Mouse (Mus musculus): Measurements from ENCODE around the gene Nsf. TPM values are rescaled to one million over a fixed set of nuclear protein-coding genes. Genes with fewer than 3 reads are reported as not detected.

The Nsf gene
- total RNA-seq, 2 experiments from 2014 or later: 28.4 to 32.5 TPM

DNA sequence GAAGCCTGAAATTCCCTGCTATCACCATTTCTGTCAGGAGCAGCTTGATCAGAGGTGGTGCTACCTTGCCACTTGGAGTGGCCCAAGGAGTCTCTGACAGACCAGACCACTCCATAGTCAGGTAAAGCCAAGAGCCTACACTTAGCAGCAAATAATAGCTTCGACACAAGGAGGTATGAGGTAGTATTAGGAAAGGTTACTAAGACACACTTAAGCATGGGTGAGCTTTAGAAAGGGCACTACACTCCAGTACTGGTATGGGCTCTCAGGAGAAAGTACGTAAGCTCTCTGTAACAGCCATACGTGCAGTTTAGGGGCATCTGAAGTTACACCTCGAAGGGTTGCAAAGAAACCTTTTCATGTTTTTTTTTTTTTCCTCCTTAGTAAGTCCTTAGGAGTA, 11.1 kb downstream of the Nsf start:
- no peak for ATAC-seq (replicated peaks; ENCODE audit: poor library complexity)

DNA sequence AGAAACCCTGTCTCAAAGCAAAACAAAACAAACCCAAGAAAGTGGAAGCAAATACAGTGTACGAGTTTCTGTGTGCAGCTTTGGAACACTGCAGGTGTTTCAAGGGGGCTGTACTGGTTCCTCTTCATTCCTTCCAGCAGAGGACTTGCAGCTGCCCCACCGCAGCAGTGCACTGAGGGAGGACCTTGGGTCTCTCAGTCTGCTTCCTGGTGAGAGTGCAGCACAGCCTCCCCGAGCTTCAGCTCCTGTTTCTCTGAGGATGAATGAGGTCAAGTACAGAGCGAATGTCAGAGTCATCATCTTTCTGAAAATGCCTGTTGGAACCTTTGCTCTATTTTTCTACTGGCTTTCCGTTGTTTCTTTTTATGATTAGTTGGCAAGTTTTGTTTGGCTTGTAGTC, 12.5 kb downstream of the Nsf start:
- no peak for ATAC-seq (replicated peaks; ENCODE audit: poor library complexity)

GRCm38 (mm10) chr11:103940887-103941286, 13.0 kb downstream of the Nsf start:
- ATAC-seq (replicated peaks; ENCODE audit: poor library complexity): no peak

- ATAC-seq (replicated peaks; ENCODE audit: poor library complexity): no peak
These were observed 15.7 kb downstream of the Nsf start for GRCm38 (mm10) chr11:103937976-103938728.

DNA sequence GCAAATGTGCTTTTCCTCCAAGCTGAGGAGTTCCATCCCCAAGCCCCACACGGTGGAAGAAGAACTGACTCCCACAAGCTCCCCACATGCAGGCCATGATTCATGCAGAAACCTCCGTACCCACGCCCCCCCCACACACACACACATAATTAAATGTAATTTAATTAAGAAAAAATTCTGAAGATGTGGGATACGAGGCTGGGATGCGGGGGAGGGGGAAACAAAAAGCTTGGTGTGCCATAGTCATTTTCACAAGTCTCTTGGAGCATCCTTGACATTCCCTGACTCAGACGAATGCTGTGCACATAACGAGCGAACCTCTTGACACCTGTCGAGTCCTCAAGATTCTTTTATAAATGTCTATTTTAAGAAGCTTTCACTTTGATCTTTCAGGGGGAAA, 16.4 kb downstream of the Nsf start:
- no peak for ATAC-seq (replicated peaks; ENCODE audit: poor library complexity)

GRCm38 (mm10) chr11:103935717-103936116, 18.1 kb downstream of the Nsf start:
- no peak for ATAC-seq (replicated peaks; ENCODE audit: poor library complexity)

GRCm38 (mm10) chr11:103933886-103934285, 20.0 kb downstream of the Nsf start:
- ATAC-seq (replicated peaks; ENCODE audit: poor library complexity): no peak

DNA sequence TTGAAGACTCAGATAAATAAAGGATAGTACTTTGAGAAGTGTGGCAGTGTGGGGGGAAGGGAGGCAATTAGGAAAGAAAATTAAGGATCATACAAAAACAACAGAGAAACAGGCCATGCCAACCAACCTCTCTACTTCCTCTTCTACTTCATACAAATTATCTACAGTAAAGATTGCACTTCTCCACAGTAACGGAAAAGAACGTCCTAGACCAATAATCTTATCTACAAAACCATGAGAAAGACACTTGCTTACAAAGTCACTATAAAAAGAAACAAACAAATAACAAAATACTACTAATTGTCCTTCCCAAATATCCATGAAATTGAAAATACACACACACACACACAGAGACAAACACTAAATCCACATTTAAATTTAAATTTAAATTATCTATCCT, 29.9 kb downstream of the Nsf start:
- ATAC-seq (replicated peaks; ENCODE audit: poor library complexity): no peak

DNA sequence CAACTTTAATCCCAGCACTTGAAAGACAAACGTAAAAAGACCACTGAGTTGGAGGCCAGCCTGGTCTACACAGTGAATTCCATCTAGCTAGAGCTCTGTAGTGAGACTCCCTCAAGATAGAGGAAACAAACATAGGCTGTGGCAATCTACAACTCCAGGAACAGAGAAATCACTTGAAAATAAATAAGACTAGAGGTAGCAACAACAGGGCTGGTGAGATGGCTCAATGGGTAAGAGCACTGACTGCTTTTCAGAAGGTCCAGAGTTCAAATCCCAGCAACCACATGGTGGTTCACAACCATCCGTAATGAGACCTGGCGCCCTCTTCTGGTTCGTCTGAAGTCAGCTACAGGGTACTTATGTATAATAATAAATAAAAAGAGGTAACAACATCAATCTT, 30.6 kb downstream of the Nsf start:
- ATAC-seq (replicated peaks; ENCODE audit: poor library complexity): no peak

DNA sequence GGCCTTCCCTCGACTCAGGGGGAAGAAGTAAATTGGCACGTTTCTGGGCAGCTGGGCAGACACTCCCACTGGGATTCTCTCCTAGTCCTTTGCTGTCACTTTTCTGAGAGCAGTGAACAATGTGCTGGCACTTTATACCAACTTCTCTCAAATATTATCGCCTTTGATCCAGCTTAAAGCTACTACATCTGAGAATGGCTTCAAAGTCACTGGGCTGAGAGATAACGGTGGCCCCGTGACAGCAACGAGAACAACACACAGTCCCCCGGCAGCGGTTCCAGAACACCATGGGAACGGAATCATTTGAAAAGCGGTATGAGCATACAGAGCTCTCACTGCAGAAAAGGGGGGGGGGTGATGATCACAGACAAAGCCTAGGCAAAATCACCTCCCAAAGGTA, 31.0 kb downstream of the Nsf start:
- ATAC-seq (replicated peaks; ENCODE audit: poor library complexity): peak; percentile 54

DNA sequence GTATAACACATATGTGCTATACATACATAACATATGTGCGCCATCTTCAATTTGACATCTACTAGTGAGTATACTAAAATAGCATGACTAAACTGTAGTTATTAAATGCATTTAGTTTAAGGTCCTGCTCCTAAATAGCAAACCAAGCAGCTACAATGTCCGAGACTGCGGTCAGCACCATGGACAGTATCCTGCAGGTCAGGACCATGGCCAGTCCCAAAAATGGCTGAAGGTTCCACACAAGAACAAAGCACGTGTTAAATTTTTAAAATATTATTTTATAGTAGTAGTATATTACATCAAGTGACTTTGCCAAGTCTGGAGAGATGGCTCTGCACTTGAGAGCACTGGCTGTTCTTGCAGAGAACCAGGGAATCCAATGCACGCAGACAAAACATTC, 33.2 kb downstream of the Nsf start:
- peak; percentile 50; the same call in 1 of the 2 replicates for ATAC-seq (replicated peaks; ENCODE audit: poor library complexity)

DNA sequence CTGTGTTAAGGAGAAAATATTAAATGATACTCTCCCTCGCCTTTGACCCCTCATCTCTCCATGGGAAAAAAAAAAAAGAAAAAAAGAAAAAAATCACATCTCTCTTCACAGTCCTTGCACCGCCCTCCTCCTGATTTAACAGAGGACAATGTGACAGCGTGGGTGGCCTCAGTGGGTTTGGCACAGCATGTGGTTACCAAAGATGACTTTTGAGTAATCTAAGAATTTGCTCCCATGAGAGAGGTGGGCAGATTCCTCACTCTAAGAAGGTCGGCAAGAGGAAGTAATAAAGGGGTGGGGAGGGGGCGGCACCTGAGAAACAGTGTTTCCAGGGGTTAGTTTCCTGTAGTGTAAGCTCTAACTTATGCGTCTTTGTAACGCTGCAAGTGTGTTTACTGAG, 37.0 kb downstream of the Nsf start:
- no peak for ATAC-seq (replicated peaks; ENCODE audit: poor library complexity)

DNA sequence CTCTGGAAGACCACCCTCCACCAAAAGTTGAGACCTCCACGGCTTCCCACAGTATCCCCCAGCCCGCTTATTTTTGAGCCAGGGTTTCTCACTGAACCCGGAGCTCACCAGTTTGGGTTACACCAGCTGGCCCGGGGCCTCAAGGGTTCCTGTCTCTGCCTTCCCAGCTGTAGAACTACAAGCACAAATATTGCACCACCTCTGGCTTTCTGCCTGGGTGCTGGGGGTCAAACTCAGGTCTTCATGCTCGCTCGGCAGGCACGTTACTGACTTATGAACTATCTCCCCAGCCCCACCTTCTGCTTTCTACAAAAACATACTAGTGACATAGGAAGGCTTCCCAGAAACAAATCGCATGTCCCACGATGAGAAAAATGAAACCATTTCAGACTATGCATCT, 38.2 kb downstream of the Nsf start:
- ATAC-seq (replicated peaks; ENCODE audit: poor library complexity): no peak

- ATAC-seq (replicated peaks; ENCODE audit: poor library complexity): peak; percentile 46; the same call in 1 of the 2 replicates
These were observed 42.8 kb downstream of the Nsf start for GRCm38 (mm10) chr11:103910993-103911585.

DNA sequence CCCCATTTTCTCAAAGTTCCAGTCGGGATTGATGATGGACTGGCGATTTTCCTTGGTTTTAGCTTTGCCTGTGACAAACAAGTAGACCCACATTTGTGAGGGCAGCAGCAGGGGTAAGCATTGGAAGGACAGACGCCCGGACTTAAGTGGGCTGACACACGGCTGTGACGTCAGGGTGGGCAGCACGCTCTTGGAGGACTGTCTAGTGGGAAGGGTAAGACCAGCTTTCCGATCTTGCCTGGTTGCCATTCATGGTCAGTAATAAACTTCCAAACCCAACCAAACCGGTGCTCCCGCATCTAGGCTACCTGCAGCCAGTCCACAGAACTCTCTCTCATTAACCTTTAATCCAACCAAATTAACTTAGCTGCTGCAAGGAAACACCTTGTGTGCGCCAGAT, 43.3 kb downstream of the Nsf start:
- ATAC-seq (replicated peaks; ENCODE audit: poor library complexity): no peak

- ATAC-seq (replicated peaks; ENCODE audit: poor library complexity): no peak
These were observed 44.0 kb downstream of the Nsf start for GRCm38 (mm10) chr11:103909809-103910208.

- no peak for ATAC-seq (replicated peaks; ENCODE audit: poor library complexity)
These were observed 44.5 kb downstream of the Nsf start for GRCm38 (mm10) chr11:103909396-103909795.

DNA sequence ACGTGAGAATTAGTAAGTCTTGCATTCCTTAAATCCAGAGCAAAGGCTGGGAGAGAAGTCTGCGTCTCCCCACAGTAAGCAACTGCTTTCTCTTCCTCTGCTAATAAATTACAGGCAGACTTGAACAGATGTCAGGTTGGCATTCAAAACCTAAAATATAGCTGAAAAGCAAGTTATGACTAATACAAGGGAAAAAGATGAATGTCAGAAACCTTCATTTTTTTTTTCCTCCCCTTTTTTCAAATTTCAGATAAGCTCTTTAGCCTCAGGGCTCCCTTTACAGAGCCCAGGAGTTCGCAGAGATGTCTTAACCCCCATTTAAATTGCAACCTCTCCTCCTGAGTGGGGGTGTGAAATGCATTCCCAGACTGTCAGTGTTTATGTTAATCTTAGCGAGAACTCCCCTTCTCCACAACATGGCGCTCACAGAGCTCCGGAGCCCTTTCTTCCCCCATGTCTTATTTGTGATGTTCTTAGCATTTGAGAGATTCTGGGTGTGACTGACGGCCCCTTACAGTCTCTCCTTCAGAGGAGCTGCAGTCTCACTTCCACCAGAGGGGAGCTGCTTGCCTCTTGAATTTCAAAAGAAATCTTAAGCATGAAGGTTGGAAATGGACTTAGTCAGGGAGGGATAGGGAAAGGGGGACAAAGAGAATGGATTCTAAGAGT, 47.7 kb downstream of the Nsf start:
- ATAC-seq (replicated peaks; ENCODE audit: poor library complexity): no peak

- no peak for ATAC-seq (replicated peaks; ENCODE audit: poor library complexity)
These were observed 48.4 kb downstream of the Nsf start for GRCm38 (mm10) chr11:103905506-103905905.

DNA sequence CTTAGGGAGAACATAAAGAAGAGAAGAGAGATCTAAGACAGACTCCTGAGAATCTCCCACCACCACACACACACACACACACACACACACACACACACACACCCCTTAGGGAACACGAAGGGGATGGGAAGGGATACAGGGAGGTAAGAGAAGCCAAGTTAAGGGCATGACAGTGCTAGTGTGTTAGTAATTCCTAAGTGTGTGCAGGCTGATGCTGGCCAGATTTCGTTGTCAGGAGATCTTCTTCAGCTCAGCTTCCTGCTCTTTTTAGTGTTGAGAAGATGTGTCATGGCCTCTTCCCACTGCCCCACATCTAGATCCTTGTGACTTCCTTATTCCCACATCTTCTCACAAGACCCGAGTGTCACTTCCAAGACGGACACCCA, 52.3 kb downstream of the Nsf start:
- no peak for ATAC-seq (replicated peaks; ENCODE audit: poor library complexity)

DNA sequence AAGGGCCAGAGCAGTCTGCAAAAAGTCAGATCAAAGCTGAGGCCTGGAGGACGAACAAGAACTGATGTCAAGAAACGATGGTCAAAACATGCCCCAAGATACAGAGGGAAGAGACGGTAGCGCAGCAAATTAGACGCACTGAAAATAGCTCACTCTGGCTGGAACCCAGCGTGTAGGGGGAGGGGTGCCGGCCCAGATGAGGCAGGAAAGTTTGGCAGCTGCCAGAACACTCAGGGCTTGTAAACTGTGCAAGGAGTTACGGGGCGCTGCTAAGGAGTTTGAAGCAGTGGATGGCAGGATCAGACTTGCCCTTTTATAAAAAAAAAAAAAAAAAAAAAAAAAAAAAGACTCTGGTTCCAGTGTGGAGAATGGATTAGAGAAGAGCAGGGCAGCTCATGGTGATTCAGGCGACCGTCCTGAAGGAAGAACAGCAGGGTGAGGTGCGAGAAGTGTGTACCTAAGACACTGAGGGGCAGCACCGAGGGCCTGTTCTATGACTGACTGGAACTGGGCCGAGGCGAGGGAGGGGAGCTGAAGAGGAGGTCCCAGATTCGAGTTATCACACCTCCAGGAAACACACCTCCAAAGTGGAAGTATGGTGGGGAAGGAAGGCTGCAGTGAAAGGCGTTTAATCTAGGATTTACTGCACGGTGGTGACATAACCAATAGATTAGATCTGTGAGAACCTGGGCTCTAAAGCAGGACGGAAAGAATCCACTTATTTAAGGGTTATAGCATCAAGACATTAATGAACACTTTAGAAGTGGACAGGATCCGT, 52.9 kb downstream of the Nsf start:
- ATAC-seq (replicated peaks; ENCODE audit: poor library complexity): no peak
